Mouse (Mus musculus): ENCODE results near the gene Pdrg1. TPM values are rescaled to one million over a fixed set of nuclear protein-coding genes. Genes with fewer than 3 reads are reported as not detected.

Pdrg1 gene
- polyA plus RNA-seq, 1 experiment from 2014 or later = 175 TPM

- 63% methylated on average over 4 of the region's 4 CpGs for WGBS
- Histone ChIP-seq H3K27me3 (peaks cover 14% of the 10 kb centered on the region), H3K4me1 (replicated peaks) (peaks cover 13% of the 10 kb centered on the region), H3K9ac (replicated peaks) (no peak overlapping the region), H3K4me2 (replicated peaks) (no peak overlapping the region), H3K4me3 (replicated peaks) (no peak overlapping the region), H3K27ac (no peak overlapping the region), H3K36me3 (no peaks in the 10 kb centered on the region), H3K9me3 (no peaks in the 10 kb centered on the region)
- no peak for ATAC-seq
These were observed 12.3 kb upstream of the Pdrg1 start for GRCm38 (mm10) chr2:153027501-153027900.

- Histone ChIP-seq H3K27ac (no peak overlapping the region), H3K4me1 (replicated peaks) (peaks cover 10% of the 10 kb centered on the region), H3K9ac (replicated peaks) (no peak overlapping the region), H3K27me3 (peaks cover 9% of the 10 kb centered on the region), H3K9me3 (no peaks in the 10 kb centered on the region), H3K36me3 (no peaks in the 10 kb centered on the region), H3K4me3 (replicated peaks) (no peak overlapping the region), H3K4me2 (replicated peaks) (no peak overlapping the region)
- WGBS = 88% methylated on average over 7 of the region's 7 CpGs
- ATAC-seq = no peak
These were observed 10.8 kb upstream of the Pdrg1 start for GRCm38 (mm10) chr2:153026052-153026451.

GRCm38 (mm10) chr2:153022855-153023254 lies 7.6 kb upstream of the Pdrg1 start:
- ATAC-seq = no peak
- no peak overlapping the region for H3K4me3 ChIP-seq (replicated peaks)
- H3K4me2 ChIP-seq (replicated peaks) = no peak overlapping the region
- 64% methylated on average over 4 of the region's 4 CpGs for WGBS
- H3K27me3 ChIP-seq = peaks cover 9% of the 10 kb centered on the region; the same call in 1 of the 2 replicates
- H3K4me1 ChIP-seq (replicated peaks) = no peaks in the 10 kb centered on the region
- H3K9ac ChIP-seq (replicated peaks) = no peak overlapping the region
- no peak overlapping the region for H3K27ac ChIP-seq
- H3K9me3 ChIP-seq = no peaks in the 10 kb centered on the region
- no peaks in the 10 kb centered on the region for H3K36me3 ChIP-seq

GRCm38 (mm10) chr2:153021163-153021562 lies 5.9 kb upstream of the Pdrg1 start:
- Histone ChIP-seq H3K27ac (no peak overlapping the region), H3K36me3 (no peaks in the 10 kb centered on the region), H3K4me2 (replicated peaks) (no peak overlapping the region), H3K9me3 (no peaks in the 10 kb centered on the region), H3K4me1 (replicated peaks) (no peaks in the 10 kb centered on the region), H3K4me3 (replicated peaks) (no peak overlapping the region), H3K27me3 (peaks cover 11% of the 10 kb centered on the region), H3K9ac (replicated peaks) (no peak overlapping the region)
- 60% methylated on average over 3 of the region's 3 CpGs for WGBS
- no peak for ATAC-seq

GRCm38 (mm10) chr2:153019355-153019754 lies 4.1 kb upstream of the Pdrg1 start:
- WGBS = 89% methylated on average over 3 of the region's 3 CpGs
- no peaks in the 10 kb centered on the region for H3K36me3 ChIP-seq
- ATAC-seq = no peak
- no peak overlapping the region for H3K4me3 ChIP-seq (replicated peaks)
- H3K27ac ChIP-seq = no peak overlapping the region
- no peaks in the 10 kb centered on the region for H3K9me3 ChIP-seq
- no peak overlapping the region for H3K9ac ChIP-seq (replicated peaks)
- peaks cover 11% of the 10 kb centered on the region for H3K27me3 ChIP-seq
- peaks cover 8% of the 10 kb centered on the region for H3K4me1 ChIP-seq (replicated peaks)
- no peak overlapping the region for H3K4me2 ChIP-seq (replicated peaks)

GRCm38 (mm10) chr2:153016786-153017185 lies 1.6 kb upstream of the Pdrg1 start:
- H3K27ac ChIP-seq = no peak overlapping the region
- H3K9me3 ChIP-seq = no peaks in the 10 kb centered on the region
- no peak overlapping the region for H3K4me2 ChIP-seq (replicated peaks)
- peaks cover 11% of the 10 kb centered on the region for H3K27me3 ChIP-seq
- peaks cover 18% of the 10 kb centered on the region for H3K4me1 ChIP-seq (replicated peaks)
- H3K36me3 ChIP-seq = peaks cover 19% of the 10 kb centered on the region
- ATAC-seq = no peak
- 0 out of 2 replicates have a peak overlapping the region, but pooled peaks have one; percentile 39 for H3K9ac ChIP-seq (replicated peaks)
- 46% methylated on average over 5 of the region's 5 CpGs for WGBS
- no peak overlapping the region for H3K4me3 ChIP-seq (replicated peaks)

- 46% methylated on average over 8 of the region's 8 CpGs for WGBS
- peak overlapping the region; percentile 87 for H3K4me2 ChIP-seq (replicated peaks)
- peak overlapping the region; percentile 88; the same call in 1 of the 2 replicates for H3K4me3 ChIP-seq (replicated peaks)
- H3K27ac ChIP-seq = no peak overlapping the region
- peaks cover 11% of the 10 kb centered on the region for H3K27me3 ChIP-seq
- H3K9ac ChIP-seq (replicated peaks) = 0 out of 2 replicates have a peak overlapping the region, but pooled peaks have one; percentile 24
- peaks cover 18% of the 10 kb centered on the region for H3K4me1 ChIP-seq (replicated peaks)
- no peak for ATAC-seq
- H3K36me3 ChIP-seq = peaks cover 28% of the 10 kb centered on the region
- no peaks in the 10 kb centered on the region for H3K9me3 ChIP-seq
These were observed 577 bp upstream of the Pdrg1 start for GRCm38 (mm10) chr2:153015804-153016203.

- H3K27me3 ChIP-seq = peaks cover 6% of the 10 kb centered on the region; the same call in 1 of the 2 replicates
- H3K27ac ChIP-seq = no peak overlapping the region
- H3K4me2 ChIP-seq (replicated peaks) = peak overlapping the region; percentile 87
- peak overlapping the region; percentile 90 for H3K9ac ChIP-seq (replicated peaks)
- H3K36me3 ChIP-seq = peaks cover 47% of the 10 kb centered on the region
- peaks cover 18% of the 10 kb centered on the region for H3K4me1 ChIP-seq (replicated peaks)
- ATAC-seq = no peak
- WGBS = 95% methylated on average over 11 of the region's 11 CpGs
- H3K4me3 ChIP-seq (replicated peaks) = peak overlapping the region; percentile 88
- no peaks in the 10 kb centered on the region for H3K9me3 ChIP-seq
These were observed 1.3 kb downstream of the Pdrg1 start for GRCm38 (mm10) chr2:153013724-153014515.

GRCm38 (mm10) chr2:153009192-153009973 lies 5.8 kb downstream of the Pdrg1 start:
- ATAC-seq = no peak
- Histone ChIP-seq H3K4me1 (replicated peaks) (peaks cover 11% of the 10 kb centered on the region), H3K4me3 (replicated peaks) (no peak overlapping the region), H3K27me3 (no peaks in the 10 kb centered on the region), H3K4me2 (replicated peaks) (no peak overlapping the region), H3K9me3 (no peaks in the 10 kb centered on the region), H3K27ac (no peak overlapping the region), H3K36me3 (peaks cover 78% of the 10 kb centered on the region), H3K9ac (replicated peaks) (no peak overlapping the region)
- 89% methylated on average over 12 of the region's 12 CpGs for WGBS

GRCm38 (mm10) chr2:153005981-153006380 lies 9.2 kb downstream of the Pdrg1 start:
- no peak overlapping the region for H3K9ac ChIP-seq (replicated peaks)
- no peaks in the 10 kb centered on the region for H3K9me3 ChIP-seq
- no peak overlapping the region for H3K4me3 ChIP-seq (replicated peaks)
- 93% methylated on average over 3 of the region's 3 CpGs for WGBS
- H3K27ac ChIP-seq = no peak overlapping the region
- H3K4me1 ChIP-seq (replicated peaks) = peaks cover 10% of the 10 kb centered on the region
- H3K4me2 ChIP-seq (replicated peaks) = no peak overlapping the region
- H3K27me3 ChIP-seq = no peaks in the 10 kb centered on the region
- ATAC-seq = no peak
- H3K36me3 ChIP-seq = peaks cover 51% of the 10 kb centered on the region

- H3K27me3 ChIP-seq = no peaks in the 10 kb centered on the region
- WGBS = 37% methylated on average over 13 of the region's 13 CpGs
- no peak overlapping the region for H3K4me3 ChIP-seq (replicated peaks)
- no peak for ATAC-seq
- 0 out of 2 replicates have a peak overlapping the region, but pooled peaks have one; percentile 1 for H3K4me2 ChIP-seq (replicated peaks)
- no peaks in the 10 kb centered on the region for H3K9me3 ChIP-seq
- H3K27ac ChIP-seq = 0 out of 2 replicates have a peak overlapping the region, but pooled peaks have one; percentile 6
- H3K9ac ChIP-seq (replicated peaks) = no peak overlapping the region
- H3K36me3 ChIP-seq = peaks cover 30% of the 10 kb centered on the region
- H3K4me1 ChIP-seq (replicated peaks) = peaks cover 10% of the 10 kb centered on the region
These were observed 11.4 kb downstream of the Pdrg1 start for GRCm38 (mm10) chr2:153003681-153004338.

Measured in midbrain, embryonic 13.5 days (tissue).